Mouse (Mus musculus) spleen, adult 2 months (tissue): ENCODE results near the gene Arhgap4.

Source experiments
- CTCF ChIP-seq: fragments of 200-500 bp; IDR thresholded peaks from 2 replicates; pipeline ENCODE4 v1.5.1; 2011; ENCODE audit warnings: mild to moderate bottlenecking, inconsistent platforms; ENCODE audit not compliant: insufficient read depth, insufficient read length, insufficient replicate concordance; ENCODE audit errors: extremely low read depth
- POLR2A ChIP-seq: fragments of 200-500 bp; IDR thresholded peaks from 2 replicates; pipeline ENCODE4 v1.6.1; 2011; ENCODE audit warnings: low read depth, low read length, inconsistent platforms

DNA sequence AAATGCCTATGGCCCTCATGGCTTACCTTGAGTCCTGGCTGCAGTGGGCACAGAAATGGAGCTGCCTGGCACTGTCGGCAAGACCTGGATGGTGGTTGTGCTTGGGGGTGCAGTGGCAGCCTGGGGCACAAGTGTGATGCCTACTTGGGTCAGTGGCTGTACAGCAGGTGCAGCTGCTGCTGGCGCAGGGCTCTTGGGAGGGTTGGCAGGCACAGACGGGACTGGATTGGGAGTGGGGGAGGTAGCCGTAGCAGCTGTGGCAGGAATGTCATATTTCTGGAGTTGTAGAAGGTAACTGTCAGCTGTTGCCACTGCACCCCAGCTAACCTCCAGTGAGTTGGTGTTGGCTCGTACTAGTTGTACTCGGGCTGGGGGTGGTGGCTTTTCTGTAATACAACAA, 33.3 kb upstream of the Arhgap4 start:
- no peak for TF ChIP-seq CTCF
- no peak for TF ChIP-seq POLR2A
